Mouse (Mus musculus) kidney, postnatal 0 days (tissue): ENCODE measurements around the gene Igfbp2. TPM values are rescaled to one million over a fixed set of nuclear protein-coding genes. Genes with fewer than 3 reads are reported as not detected.

ENCODE experiments used
- ATAC-seq: fragments of 200-750 bp; cut with Nextera tagmentation; replicated peaks from 2 replicates; pipeline ENCODE4 v1.8.0; 2017; ENCODE audit warnings: low read depth, moderate number of reproducible peaks, moderate TSS enrichment, moderate library complexity; ENCODE audit not compliant: low FRiP score
- DNase-seq: peaks from one replicate; pipeline ENCODE4 v3.0.0-alpha.2; 2016; ENCODE audit warnings: low spot score
- H3K27ac ChIP-seq: fragments of 300-500 bp; sonication (generic); 2 replicates; pipeline ENCODE4 v1.5.1; 2014; ENCODE audit warnings: mild to moderate bottlenecking
- H3K27me3 ChIP-seq: fragments of 300-500 bp; sonication (generic); 2 replicates; pipeline ENCODE4 v1.6.1; 2014; ENCODE audit warnings: low read length, mixed read lengths; ENCODE audit not compliant: insufficient read depth
- H3K36me3 ChIP-seq: fragments of 300-500 bp; sonication (generic); 2 replicates; pipeline ENCODE4 v1.6.1; 2014; ENCODE audit warnings: low read length, mixed read lengths; ENCODE audit not compliant: insufficient read depth
- H3K4me1 ChIP-seq: fragments of 300-500 bp; sonication (generic); replicated peaks from 2 replicates; pipeline ENCODE4 v1.6.1; 2014; ENCODE audit warnings: antibody characterized with exemption, low read length, mixed read lengths; ENCODE audit not compliant: insufficient read depth
- H3K4me2 ChIP-seq: fragments of 300-500 bp; sonication (generic); 2 replicates; pipeline ENCODE4 v1.6.1; 2014; ENCODE audit warnings: mild to moderate bottlenecking, low read length, moderate library complexity, mixed read lengths
- H3K4me3 ChIP-seq: fragments of 300-500 bp; sonication (generic); replicated peaks from 2 replicates; pipeline ENCODE4 v1.5.1; 2014; ENCODE audit warnings: low read depth, low read length
- H3K9ac ChIP-seq: fragments of 300-500 bp; sonication (generic); 2 replicates; pipeline ENCODE4 v1.6.1; 2014; ENCODE audit warnings: low read depth, low read length
- H3K9me3 ChIP-seq: fragments of 300-500 bp; sonication (generic); replicated peaks from 2 replicates; pipeline ENCODE4 v1.6.1; 2016; ENCODE audit warnings: low read length, inconsistent platforms, mixed read lengths
- CTCF ChIP-seq: IDR thresholded peaks from 2 replicates; pipeline ENCODE4 v1.5.1; 2016; ENCODE audit warnings: antibody characterized with exemption, low read depth, mild to moderate bottlenecking, moderate library complexity
- WGBS: fragments of 180-500 bp; shearing (Covaris S2); extraction: QIAGEN DNeasy Blood & Tissue Kit; methylation state at CpG from one replicate; pipeline ENCODE4 v1.1.7; 2014; 5-methylcytosine and 5-hydroxymethylcytosine counted together
- polyA plus RNA-seq: library from polyadenylated mRNA; unstranded; fragments of >200 nt; fragmentation: Nextera tagmentation; extraction: Ambion mirVana; gene quantifications from 2 replicates; pipeline ENCODE4 v1.2.1, GENCODE M21; 2015

Igfbp2 gene
- polyA plus RNA-seq, 1 experiment from 2014 or later = 123 TPM

GRCm38 (mm10) chr1:72842666-72843459 lies 18.6 kb downstream of the Igfbp2 start:
- Histone ChIP-seq H3K9ac (no peak overlapping the region), H3K36me3 (no peaks in the 10 kb centered on the region), H3K4me3 (no peak overlapping the region), H3K4me2 (no peak overlapping the region), H3K27ac (no peak overlapping the region), H3K9me3 (no peaks in the 10 kb centered on the region), H3K4me1 (no peaks in the 10 kb centered on the region), H3K27me3 (no peaks in the 10 kb centered on the region)
- WGBS = 88% methylated on average over 18 of the region's 18 CpGs
- no peak for ATAC-seq
- TF ChIP-seq CTCF = no peak
- DNase-seq = no peak

DNA sequence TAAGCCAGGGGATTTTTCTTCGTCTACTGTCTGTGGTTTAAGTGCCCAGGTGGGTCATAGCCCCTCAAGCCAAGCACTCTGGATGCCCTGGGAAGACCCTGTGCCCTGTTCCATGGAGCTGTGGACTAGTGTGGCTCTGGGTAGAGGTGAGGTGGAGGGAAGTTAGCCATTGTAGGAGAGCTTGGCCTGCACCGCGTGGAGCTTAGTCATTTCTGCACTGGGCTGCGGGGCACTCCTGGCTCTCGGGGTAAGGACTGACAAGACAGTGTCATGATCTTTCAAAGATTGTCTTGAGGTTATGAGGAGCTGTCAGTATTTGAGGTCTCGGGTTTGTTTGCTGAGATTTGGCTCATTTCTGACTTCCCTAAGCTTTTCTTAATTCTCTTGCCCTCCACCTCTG lies 20.4 kb downstream of the Igfbp2 start:
- Histone ChIP-seq H3K9me3 (no peaks in the 10 kb centered on the region), H3K4me2 (no peak overlapping the region), H3K4me1 (no peaks in the 10 kb centered on the region), H3K9ac (no peak overlapping the region), H3K4me3 (no peak overlapping the region), H3K27me3 (no peaks in the 10 kb centered on the region), H3K36me3 (no peaks in the 10 kb centered on the region), H3K27ac (no peak overlapping the region)
- TF ChIP-seq CTCF = no peak
- ATAC-seq (no peak), DNase-seq (no peak)
- 93% methylated on average over 6 of the region's 6 CpGs for WGBS

DNA sequence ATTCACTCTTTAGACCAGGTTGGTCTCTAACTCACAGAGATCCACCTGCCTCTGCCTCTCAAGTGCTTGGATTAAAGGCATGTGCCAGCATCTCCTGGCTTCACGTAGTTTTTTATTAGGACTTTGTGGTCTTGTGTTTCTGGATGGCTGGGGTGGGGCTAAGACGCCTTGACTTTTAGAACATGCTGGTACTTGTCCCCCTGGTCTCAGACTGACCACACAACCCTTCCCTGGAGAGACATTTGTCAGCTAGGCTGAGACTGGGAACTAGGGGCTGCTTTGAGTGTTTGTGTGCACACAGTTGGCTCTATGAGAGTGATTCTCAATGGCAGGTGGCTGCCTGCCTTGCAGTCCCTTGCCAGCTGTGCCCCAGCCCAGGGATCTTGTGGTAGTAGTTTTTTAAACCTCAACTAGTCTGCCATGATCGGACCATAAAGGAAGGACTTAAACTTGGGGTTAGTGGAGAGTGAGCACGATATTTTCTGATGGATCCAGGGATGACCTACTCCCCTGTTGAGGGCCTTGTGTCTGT lies 23.6 kb downstream of the Igfbp2 start:
- Histone ChIP-seq H3K4me1 (no peaks in the 10 kb centered on the region), H3K27me3 (no peaks in the 10 kb centered on the region), H3K4me2 (no peak overlapping the region), H3K4me3 (no peak overlapping the region), H3K36me3 (no peaks in the 10 kb centered on the region), H3K9me3 (no peaks in the 10 kb centered on the region), H3K9ac (no peak overlapping the region), H3K27ac (no peak overlapping the region)
- no peak for TF ChIP-seq CTCF
- ATAC-seq = no peak
- no peak for DNase-seq
- 92% methylated on average over 4 of the region's 4 CpGs for WGBS

DNA sequence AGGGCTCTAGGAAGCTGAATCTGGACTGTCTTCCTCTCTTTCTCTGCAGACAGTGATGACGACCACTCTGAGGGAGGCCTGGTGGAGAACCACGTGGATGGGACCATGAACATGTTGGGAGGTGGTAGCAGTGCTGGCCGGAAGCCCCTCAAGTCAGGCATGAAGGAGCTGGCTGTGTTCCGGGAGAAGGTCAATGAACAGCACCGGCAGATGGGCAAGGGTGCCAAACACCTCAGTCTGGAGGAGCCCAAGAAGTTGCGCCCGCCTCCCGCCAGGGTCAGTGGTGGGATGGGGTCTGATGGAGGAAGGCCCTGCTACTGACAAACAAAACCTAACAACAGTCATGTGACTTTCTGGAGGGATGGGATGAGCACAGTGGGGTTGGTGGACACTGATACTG lies 24.7 kb downstream of the Igfbp2 start:
- H3K27ac ChIP-seq = no peak overlapping the region
- no peaks in the 10 kb centered on the region for H3K27me3 ChIP-seq
- H3K4me3 ChIP-seq = no peak overlapping the region
- no peak for DNase-seq
- no peaks in the 10 kb centered on the region for H3K4me1 ChIP-seq
- no peak overlapping the region for H3K9ac ChIP-seq
- no peak for TF ChIP-seq CTCF
- no peaks in the 10 kb centered on the region for H3K9me3 ChIP-seq
- H3K36me3 ChIP-seq = no peaks in the 10 kb centered on the region
- no peak overlapping the region for H3K4me2 ChIP-seq
- WGBS = 79% methylated on average over 8 of the region's 8 CpGs
- no peak for ATAC-seq

- Histone ChIP-seq H3K9me3 (no peaks in the 10 kb centered on the region), H3K9ac (no peak overlapping the region), H3K4me2 (no peak overlapping the region), H3K4me3 (no peak overlapping the region), H3K4me1 (no peaks in the 10 kb centered on the region), H3K27ac (no peak overlapping the region), H3K27me3 (no peaks in the 10 kb centered on the region), H3K36me3 (no peaks in the 10 kb centered on the region)
- no peak for ATAC-seq
- no peak for DNase-seq
- TF ChIP-seq CTCF = no peak
- 76% methylated on average over 1 of the region's 1 CpGs for WGBS
Observed at GRCm38 (mm10) chr1:72853759-72854158, 29.5 kb downstream of the Igfbp2 start.

GRCm38 (mm10) chr1:72854337-72855237 lies 30.3 kb downstream of the Igfbp2 start:
- Histone ChIP-seq H3K9ac (no peak overlapping the region), H3K4me3 (no peak overlapping the region), H3K4me2 (no peak overlapping the region), H3K27ac (no peak overlapping the region), H3K9me3 (no peaks in the 10 kb centered on the region), H3K27me3 (no peaks in the 10 kb centered on the region), H3K4me1 (no peaks in the 10 kb centered on the region), H3K36me3 (peaks cover 5% of the 10 kb centered on the region; the same call in 1 of the 2 replicates)
- WGBS = 52% methylated on average over 10 of the region's 10 CpGs
- peak; percentile 98 for TF ChIP-seq CTCF
- ATAC-seq = no peak
- DNase-seq = peak; percentile 85
